Mouse (Mus musculus) cerebellum, adult 2 months (tissue): ENCODE measurements around the gene Serpinb1a. TPM values are rescaled to one million over a fixed set of nuclear protein-coding genes. Genes with fewer than 3 reads are reported as not detected.
"Not testable (repeated sequence)": the region's sequence is repeated elsewhere in the genome, so short reads cannot be mapped to it uniquely, and the experiment has no call there.

ENCODE experiments used
- DNase-seq, 2 experiments: peaks; one replicate each; pipeline ENCODE4 v3.0.0; 2021
- H3K27ac ChIP-seq: fragments of 200-500 bp; 2 replicates; pipeline ENCODE4 v1.5.1; 2012; ENCODE audit warnings: low read length, control low read depth, inconsistent platforms; ENCODE audit not compliant: insufficient read depth
- H3K27me3 ChIP-seq: fragments of 200-500 bp; 2 replicates; pipeline ENCODE4 v1.6.1; 2012; ENCODE audit warnings: inconsistent platforms, mild to moderate bottlenecking, low read length, moderate library complexity; ENCODE audit not compliant: control insufficient read depth, insufficient read depth
- H3K4me1 ChIP-seq: fragments of 200-500 bp; 2 replicates; pipeline ENCODE4 v1.6.1; 2011; ENCODE audit warnings: low read length; ENCODE audit not compliant: control insufficient read depth, insufficient read depth
- H3K4me3 ChIP-seq: fragments of 200-500 bp; replicated peaks from 2 replicates; pipeline ENCODE3; 2011; ENCODE audit warnings: mild to moderate bottlenecking, low read depth, low read length, control low read depth; ENCODE audit not compliant: insufficient read depth
- CTCF ChIP-seq: fragments of 200-500 bp; IDR thresholded peaks from 2 replicates; pipeline ENCODE4 v1.5.1; 2011; ENCODE audit warnings: low read depth, mild to moderate bottlenecking, control low read depth, low read length, moderate library complexity, borderline replicate concordance; ENCODE audit not compliant: insufficient read depth
- POLR2A ChIP-seq: fragments of 200-500 bp; IDR thresholded peaks from 2 replicates; pipeline ENCODE4 v1.6.1; 2011; ENCODE audit warnings: low read length, control low read depth, borderline replicate concordance; ENCODE audit not compliant: insufficient read depth
- WGBS: fragments of 180-500 bp; shearing (Covaris S2); methylation state at CpG from one replicate; pipeline ENCODE4 v1.1.7; 2018; 5-methylcytosine and 5-hydroxymethylcytosine counted together
- polyA plus RNA-seq: library from polyadenylated mRNA; depleted of rRNA; stranded (reverse); fragments of >200 nt; gene quantifications from 2 replicates; pipeline ENCODE4 v1.2.3, GENCODE M21; 2012

The Serpinb1a gene
- polyA plus RNA-seq, 1 experiment = 31.1 TPM

- no peak overlapping the region for H3K4me3 ChIP-seq
- H3K27me3 ChIP-seq = no peaks in the 10 kb centered on the region
- WGBS = 35% methylated on average over 2 of the region's 2 CpGs
- H3K27ac ChIP-seq = no peak overlapping the region
- TF ChIP-seq CTCF (no peak), POLR2A (no peak)
- no peak for DNase-seq
- H3K4me1 ChIP-seq = no peaks in the 10 kb centered on the region
These were observed 16.0 kb upstream of the Serpinb1a start for GRCm38 (mm10) chr13:32867030-32867429.

DNA sequence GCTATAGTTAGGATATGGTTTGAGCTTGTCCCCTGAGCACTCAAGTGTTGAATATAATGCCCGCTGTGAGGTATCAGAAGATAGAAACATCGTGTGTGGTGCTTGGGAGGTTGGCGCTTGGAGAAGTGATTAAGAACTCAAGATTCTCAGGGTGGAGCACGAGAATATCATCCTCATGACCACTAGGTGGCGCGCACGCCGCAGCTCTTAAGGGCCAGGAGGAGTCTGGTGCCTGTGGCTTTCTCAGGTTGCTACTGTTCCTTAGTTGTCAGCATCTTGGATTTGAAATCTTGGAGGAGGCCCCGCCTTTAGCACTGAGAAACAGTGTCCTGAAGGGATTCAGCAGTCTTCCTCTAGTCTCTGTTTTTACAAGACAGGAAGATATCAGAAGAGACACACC is 15.5 kb upstream of the Serpinb1a start:
- 5% methylated on average over 9 of the region's 9 CpGs for WGBS
- peak; percentile 50 to 61 for DNase-seq
- H3K27ac ChIP-seq = no peak overlapping the region
- H3K4me3 ChIP-seq = no peak overlapping the region
- peak; percentile 84 for TF ChIP-seq CTCF
- no peak for TF ChIP-seq POLR2A
- no peaks in the 10 kb centered on the region for H3K4me1 ChIP-seq
- H3K27me3 ChIP-seq = no peaks in the 10 kb centered on the region

GRCm38 (mm10) chr13:32865591-32865990 is 14.6 kb upstream of the Serpinb1a start:
- 65% methylated on average over 2 of the region's 2 CpGs for WGBS
- TF ChIP-seq CTCF (no peak), POLR2A (no peak)
- Histone ChIP-seq H3K4me1 (no peaks in the 10 kb centered on the region), H3K27ac (no peak overlapping the region), H3K4me3 (no peak overlapping the region), H3K27me3 (no peaks in the 10 kb centered on the region)
- DNase-seq = no peak

DNA sequence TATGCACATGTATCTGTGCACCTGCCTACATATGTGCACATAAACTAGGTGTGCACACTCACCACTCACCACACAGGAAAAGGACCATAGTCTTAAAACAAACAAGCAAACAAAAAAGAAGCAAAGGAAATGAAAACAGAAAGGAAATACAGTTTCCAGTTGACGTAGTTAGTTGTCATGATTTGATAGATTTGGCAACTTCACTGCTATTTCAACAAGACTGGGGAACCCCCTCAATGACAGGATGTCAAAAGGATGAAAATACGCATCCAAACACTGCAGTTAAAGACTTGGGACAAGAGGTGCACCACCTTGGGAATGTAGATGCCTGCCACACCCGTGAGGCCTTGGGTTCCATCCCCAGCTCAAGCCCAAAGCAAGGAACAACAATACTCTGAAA is 13.5 kb upstream of the Serpinb1a start:
- DNase-seq, H3K27ac ChIP-seq, H3K4me1 ChIP-seq, H3K4me3 ChIP-seq, H3K27me3 ChIP-seq: not testable (repeated sequence)
- 79% methylated on average over 3 of the region's 3 CpGs for WGBS

- TF ChIP-seq POLR2A = no peak
- TF ChIP-seq CTCF = no peak
- DNase-seq = no peak
- Histone ChIP-seq H3K4me1 (no peaks in the 10 kb centered on the region), H3K27me3 (no peaks in the 10 kb centered on the region), H3K27ac (no peak overlapping the region), H3K4me3 (no peak overlapping the region)
These were observed 12.5 kb upstream of the Serpinb1a start for GRCm38 (mm10) chr13:32863456-32863855.

- no peak for TF ChIP-seq CTCF
- no peak for TF ChIP-seq POLR2A
- Histone ChIP-seq H3K4me1 (no peaks in the 10 kb centered on the region), H3K4me3 (no peak overlapping the region), H3K27me3 (no peaks in the 10 kb centered on the region), H3K27ac (no peak overlapping the region)
- WGBS = 82% methylated on average over 3 of the region's 3 CpGs
- DNase-seq = no peak
These were observed 9.8 kb upstream of the Serpinb1a start for GRCm38 (mm10) chr13:32860821-32861220.

DNA sequence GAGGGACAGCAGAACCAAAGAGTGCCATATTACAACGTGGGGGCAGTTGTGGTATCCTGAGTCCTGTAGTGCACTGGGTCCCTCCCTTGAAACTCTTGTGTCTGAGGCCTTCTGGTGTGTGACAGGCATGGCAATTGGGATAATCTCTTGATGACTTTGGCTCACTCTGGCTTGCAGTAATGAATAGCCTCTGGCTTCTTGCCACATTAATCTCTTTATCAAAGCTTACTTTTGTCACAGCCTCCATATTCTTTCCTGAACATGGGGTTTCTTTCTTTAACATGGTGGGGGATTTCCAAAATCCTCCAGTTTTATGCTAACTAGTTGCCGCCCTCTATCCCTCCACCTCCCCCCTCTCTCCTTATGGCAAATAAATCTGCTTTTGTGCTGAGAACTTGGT is 2.1 kb upstream of the Serpinb1a start:
- no peaks in the 10 kb centered on the region; the same call in 1 of the 2 replicates for H3K27me3 ChIP-seq
- no peaks in the 10 kb centered on the region for H3K4me1 ChIP-seq
- 17% methylated on average over 2 of the region's 2 CpGs for WGBS
- no peak overlapping the region for H3K27ac ChIP-seq
- no peak for DNase-seq
- no peak overlapping the region for H3K4me3 ChIP-seq
- TF ChIP-seq CTCF (no peak), POLR2A (no peak)

GRCm38 (mm10) chr13:32852539-32852938 is 1.6 kb upstream of the Serpinb1a start:
- 74% methylated on average over 4 of the region's 4 CpGs for WGBS
- DNase-seq = no peak
- Histone ChIP-seq H3K27me3 (no peaks in the 10 kb centered on the region; the same call in 1 of the 2 replicates), H3K4me3 (no peak overlapping the region), H3K27ac (no peak overlapping the region), H3K4me1 (no peaks in the 10 kb centered on the region)
- TF ChIP-seq POLR2A (no peak), CTCF (no peak)

DNA sequence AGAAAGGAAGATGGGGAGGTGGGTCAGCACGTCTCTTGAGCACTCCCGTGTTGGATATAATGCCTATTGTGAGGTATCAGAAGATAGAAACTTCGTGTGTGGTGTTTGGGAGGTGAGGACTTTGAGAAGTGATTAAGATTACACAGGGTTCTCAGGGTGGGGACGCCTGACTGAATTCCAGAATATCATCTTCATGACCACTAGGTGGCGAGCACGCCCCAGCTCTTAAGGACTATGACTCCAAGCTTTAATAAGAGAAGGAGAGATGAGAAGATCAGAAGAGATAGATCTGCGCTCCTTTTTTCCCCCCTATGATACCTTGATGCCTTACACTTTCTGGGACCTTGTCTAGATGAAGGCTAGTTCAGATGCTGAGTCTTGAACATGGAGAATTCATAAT is 982 bp upstream of the Serpinb1a start:
- DNase-seq = peak in 1 of 2 experiments; percentile 21
- Histone ChIP-seq H3K4me1 (no peaks in the 10 kb centered on the region), H3K27me3 (no peaks in the 10 kb centered on the region; the same call in 1 of the 2 replicates), H3K4me3 (no peak overlapping the region), H3K27ac (no peak overlapping the region)
- WGBS = 14% methylated on average over 7 of the region's 7 CpGs
- TF ChIP-seq CTCF = peak; percentile 69; the same call in 1 of the 2 replicates
- TF ChIP-seq POLR2A = no peak

- 46% methylated on average over 1 of the region's 1 CpGs for WGBS
- DNase-seq = no peak
- Histone ChIP-seq H3K4me1 (no peaks in the 10 kb centered on the region), H3K4me3 (no peak overlapping the region), H3K27me3 (no peaks in the 10 kb centered on the region; the same call in 1 of the 2 replicates), H3K27ac (no peak overlapping the region; the same call in 1 of the 2 replicates)
- TF ChIP-seq POLR2A (no peak), CTCF (no peak)
These were observed 829 bp downstream of the Serpinb1a start for GRCm38 (mm10) chr13:32850156-32850555.
